Mouse (Mus musculus): ENCODE measurements around the gene Vmn1r126.
"Not testable (repeated sequence)": the region's sequence is repeated elsewhere in the genome, so short reads cannot be mapped to it uniquely, and the experiment has no call there.

- TF ChIP-seq CTCF, EP300 (IDR thresholded peaks at IDR 0.05): not testable (repeated sequence)
These were observed 40.8 kb downstream of the Vmn1r126 start, which contains the start of gene Vmn1r124 for GRCm38 (mm10) chr7:21260517-21260916.

Data from lung, postnatal 0 days (tissue).